In the genomic region with DNA sequence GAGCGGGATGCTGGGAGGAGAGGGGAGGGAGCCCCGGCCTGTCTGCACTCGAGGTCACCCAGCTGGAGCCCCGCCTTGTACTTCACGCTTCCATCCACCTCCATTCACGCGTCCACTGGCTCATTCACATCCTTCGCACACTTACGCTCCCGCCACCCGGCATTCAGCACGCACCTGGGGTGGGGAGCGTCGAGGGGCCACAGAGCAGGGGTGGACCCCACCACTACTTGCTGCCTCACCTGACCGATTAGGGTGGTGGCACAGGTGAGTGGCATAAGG, we compare ENCODE assay signal across 8 mouse cellular contexts. TPM values are rescaled to one million over a fixed set of nuclear protein-coding genes. Genes with fewer than 3 reads are reported as not detected.
DNase-seq lines count a peak whose midpoint lies in the region; ATAC-seq and TF ChIP-seq lines count a peak whose summit lies in the region.
"Had no signal": no experiment of that assay in that cellular context is flagged by ENCODE, and none has a peak within 500 bp of the region (broad histone marks: within the 10 kb centered on the region; RNA-seq: fewer than 3 reads in every experiment).

A gene (minus strand): TSS at position 146 of the 279 bp plus-strand sequence.

- no peaks in the 10 kb centered on the region for H3K36me3 ChIP-seq in lung, postnatal 0 days (ENCODE audit: insufficient read depth, low read length)
- no peaks in the 10 kb centered on the region for H3K36me3 ChIP-seq in forebrain, embryonic 12.5 days (replicated peaks)
- no peaks in the 10 kb centered on the region for H3K36me3 ChIP-seq in limb, embryonic 10.5 days
- no peaks in the 10 kb centered on the region for H3K36me3 ChIP-seq in small intestine, adult 2 months (ENCODE audit: control insufficient read depth, insufficient read depth, low read length)

- no peak for TF ChIP-seq EP300 in lung, postnatal 0 days (IDR thresholded peaks at IDR 0.05)

- H3K9me3 ChIP-seq in lung, postnatal 0 days (ENCODE audit: low read length), result no peaks in the 10 kb centered on the region
- H3K9me3 ChIP-seq in forebrain, embryonic 12.5 days, result no peaks in the 10 kb centered on the region
- H3K9me3 ChIP-seq in limb, embryonic 10.5 days (replicated peaks), result no peaks in the 10 kb centered on the region

- ATAC-seq in lung, postnatal 0 days, result no peak; the same call in 1 of the 2 replicates
- ATAC-seq in forebrain, embryonic 12.5 days (ENCODE audit: low FRiP score), result no peak

- H3K27ac ChIP-seq in lung, postnatal 0 days (ENCODE audit: low read length), result no peak within 1 kb of the TSS
- no peak within 1 kb of the TSS for H3K27ac ChIP-seq in forebrain, embryonic 12.5 days
- no peak within 1 kb of the TSS; the same call in none of the 2 replicates for H3K27ac ChIP-seq in limb, embryonic 10.5 days
- no peak within 1 kb of the TSS for H3K27ac ChIP-seq in small intestine, adult 2 months (ENCODE audit: insufficient read depth, low read depth, low read length)

- peak within 1 kb of the TSS; percentile 39 for H3K4me2 ChIP-seq in lung, postnatal 0 days (replicated peaks; ENCODE audit: low read depth, low read length)
- peak within 1 kb of the TSS; percentile 92 for H3K4me2 ChIP-seq in forebrain, embryonic 12.5 days

- H3K27me3 ChIP-seq in lung, postnatal 0 days (replicated peaks; ENCODE audit: insufficient read depth, low read length), result peaks cover 14% of the 10 kb centered on the region
- peaks cover 59% of the 10 kb centered on the region for H3K27me3 ChIP-seq in forebrain, embryonic 12.5 days
- H3K27me3 ChIP-seq in limb, embryonic 10.5 days (ENCODE audit: low read depth, poor library complexity, severe bottlenecking), result peaks cover 86% of the 10 kb centered on the region
- peaks cover 16% of the 10 kb centered on the region for H3K27me3 ChIP-seq in small intestine, adult 2 months (ENCODE audit: control insufficient read depth, insufficient read depth, low read length)

- TF ChIP-seq POLR2A in small intestine, adult 2 months (IDR thresholded peaks at IDR 0.05; ENCODE audit: low read depth, low read length), result no peak

- whole genome bisulfite sequencing in lung, postnatal 0 days, result 3% methylated on average over 11 of the region's 15 CpGs
- WGBS in forebrain, embryonic 12.5 days, result under 1% methylated on average over 14 of the region's 15 CpGs
- 3% methylated on average over 15 of the region's 15 CpGs for WGBS in limb, embryonic 10.5 days
- 1% methylated on average over 15 of the region's 15 CpGs for WGBS in small intestine, adult 2 months

- peak within 1 kb of the TSS; percentile 3; the same call in 1 of the 2 replicates for H3K9ac ChIP-seq in lung, postnatal 0 days (replicated peaks; ENCODE audit: low read depth)
- H3K9ac ChIP-seq in forebrain, embryonic 12.5 days, result peak within 1 kb of the TSS; percentile 59

- no peak for TF ChIP-seq CTCF in lung, postnatal 0 days (IDR thresholded peaks at IDR 0.05)
- no peak for TF ChIP-seq CTCF in small intestine, adult 2 months (IDR thresholded peaks at IDR 0.05; ENCODE audit: extremely low read depth, insufficient read length, insufficient replicate concordance, low read depth, low read length)

- H3K4me1 ChIP-seq in lung, postnatal 0 days (ENCODE audit: insufficient read depth, low read depth, low read length), result 0 out of 2 replicates have a peak, but pooled peaks cover 3% of the 10 kb centered on the region
- H3K4me1 ChIP-seq in forebrain, embryonic 12.5 days, result peaks cover 19% of the 10 kb centered on the region
- peaks cover 30% of the 10 kb centered on the region for H3K4me1 ChIP-seq in limb, embryonic 10.5 days
- peaks cover 9% of the 10 kb centered on the region for H3K4me1 ChIP-seq in small intestine, adult 2 months (ENCODE audit: control insufficient read depth, insufficient read depth, insufficient read length, low read length)

- H3K4me3 ChIP-seq in lung, postnatal 0 days (ENCODE audit: low read depth, low read length), result peak within 1 kb of the TSS; percentile 8; the same call in 1 of the 2 replicates
- peak within 1 kb of the TSS; percentile 43 for H3K4me3 ChIP-seq in forebrain, embryonic 12.5 days (replicated peaks)
- H3K4me3 ChIP-seq in limb, embryonic 10.5 days, result peak within 1 kb of the TSS; percentile 52
- peak within 1 kb of the TSS; percentile 26 for H3K4me3 ChIP-seq in small intestine, adult 2 months (ENCODE audit: low read depth, low read length)

- peak; percentile 27 for DNase-seq in lung, postnatal 0 days (ENCODE audit: low spot score)
- DNase-seq in lung, postnatal 14 days, result no peak
- no peak for DNase-seq in limb, embryonic 10.5 days (ENCODE audit: low spot score)
- DNase-seq in adrenal gland, postnatal 14 days, result no peak
- no peak for DNase-seq in kidney, adult 11 months
- DNase-seq: kidney, postnatal 25 days had no signal

RNA-seq across cellular contexts. Expression of the gene that starts here (rescaled TPM):
- polyA plus RNA-seq in lung, postnatal 0 days (2015; fragmentation: Nextera tagmentation; extraction: Ambion mirVana), result 0.08 and 0.18 TPM in 2 replicates
- polyA plus RNA-seq in forebrain, embryonic 12.5 days (2016; fragmentation: Nextera tagmentation; extraction: Ambion mirVana), result 0.10 TPM in 1 of 2 replicates, not detected in the other
- 0.18 TPM in 1 of 2 replicates, not detected in the other for polyA plus RNA-seq in limb, embryonic 10.5 days (2016; fragmentation: Nextera tagmentation; extraction: Ambion mirVana)
- polyA plus RNA-seq in small intestine, adult 2 months (2012; rRNA removed), result 3.3 and 3.8 TPM in 2 replicates
- total RNA-seq in adrenal gland, postnatal 14 days (2021), result 0.48 and 0.90 TPM in 2 replicates

Comparison
In these comparisons a context has a peak if more than half of its experiments do, and no peak if none do; other contexts are left out.
1. Peak in DNase-seq, H3K4me3 ChIP-seq, H3K9ac ChIP-seq and H3K4me2 ChIP-seq in lung, postnatal 0 days; RNA of the gene not detected or under 1 TPM.